Mouse (Mus musculus) heart, embryonic 11.5 days (tissue): ENCODE data around the gene Tceal8. TPM values are rescaled to one million over a fixed set of nuclear protein-coding genes. Genes with fewer than 3 reads are reported as not detected.
"Not testable (repeated sequence)": the region's sequence is repeated elsewhere in the genome, so short reads cannot be mapped to it uniquely, and the experiment has no call there.

Source experiments
- ATAC-seq: fragments of 200-750 bp; cut with Nextera tagmentation; replicated peaks from 2 replicates; pipeline ENCODE4 v1.8.0; 2017; ENCODE audit warnings: moderate library complexity; ENCODE audit not compliant: insufficient number of reproducible peaks, low FRiP score, low TSS enrichment
- H3K27ac ChIP-seq: fragments of 300-500 bp; sonication (generic); 2 replicates; pipeline ENCODE4 v1.5.1; 2014; ENCODE audit warnings: mild to moderate bottlenecking, low read depth, low read length
- H3K27me3 ChIP-seq: fragments of 300-500 bp; sonication (generic); 2 replicates; pipeline ENCODE4 v1.6.1; 2014; ENCODE audit warnings: mild to moderate bottlenecking, low read length, mixed read lengths; ENCODE audit not compliant: control insufficient read depth, insufficient read depth
- H3K36me3 ChIP-seq: fragments of 300-500 bp; sonication (generic); 2 replicates; pipeline ENCODE4 v1.6.1; 2014; ENCODE audit warnings: mild to moderate bottlenecking, low read length, moderate library complexity, mixed read lengths; ENCODE audit not compliant: control insufficient read depth, insufficient read depth
- H3K4me1 ChIP-seq: fragments of 300-500 bp; sonication (generic); 2 replicates; pipeline ENCODE4 v1.6.1; 2014; ENCODE audit warnings: low read length; ENCODE audit not compliant: control insufficient read depth, insufficient read depth
- H3K4me2 ChIP-seq: fragments of 300-500 bp; sonication (generic); 2 replicates; pipeline ENCODE4 v1.6.1; 2014; ENCODE audit warnings: mild to moderate bottlenecking, moderate library complexity
- H3K4me3 ChIP-seq: fragments of 300-500 bp; sonication (generic); 2 replicates; pipeline ENCODE4 v1.5.1; 2014; ENCODE audit warnings: low read depth, low read length
- H3K9ac ChIP-seq: fragments of 300-500 bp; sonication (generic); 2 replicates; pipeline ENCODE4 v1.6.1; 2014; ENCODE audit warnings: mild to moderate bottlenecking, low read depth, low read length, moderate library complexity
- H3K9me3 ChIP-seq: fragments of 300-500 bp; sonication (generic); replicated peaks from 2 replicates; pipeline ENCODE4 v1.6.1; 2016; ENCODE audit warnings: low read length; ENCODE audit not compliant: control insufficient read depth
- WGBS: fragments of 180-500 bp; shearing (Covaris S2); extraction: QIAGEN DNeasy Blood & Tissue Kit; methylation state at CpG from one replicate; pipeline ENCODE4 v1.1.7; 2014; ENCODE audit not compliant: insufficient replicate concordance; 5-methylcytosine and 5-hydroxymethylcytosine counted together
- polyA plus RNA-seq: library from polyadenylated mRNA; unstranded; fragments of >200 nt; fragmentation: Nextera tagmentation; extraction: Ambion mirVana; gene quantifications from 2 replicates; pipeline ENCODE4 v1.2.1, GENCODE M21; 2014

Gene Tceal8
- polyA plus RNA-seq = 281 and 290 TPM in 2 replicates

DNA sequence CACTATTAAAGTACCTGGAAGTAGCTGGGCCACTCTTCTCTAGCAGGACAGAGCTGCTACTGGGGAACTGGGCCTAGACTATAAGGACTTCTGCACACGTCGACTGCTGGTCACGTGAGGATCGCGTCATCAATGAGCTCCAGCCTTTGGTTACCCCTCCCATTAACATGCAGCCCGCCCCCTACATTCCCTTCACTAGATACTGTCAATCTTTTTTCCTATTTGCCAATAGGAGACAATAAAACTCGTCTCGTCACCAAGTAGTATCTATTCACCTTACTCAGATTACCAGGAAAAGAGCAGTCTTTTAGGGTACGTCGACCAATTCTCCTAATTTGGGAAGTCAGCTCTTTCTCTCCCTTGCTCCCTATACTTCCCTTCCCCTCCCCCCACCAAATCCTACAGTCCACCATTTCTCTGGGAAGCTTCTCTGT is at the start of gene Tceal8:
Tceal8 (minus strand) TSS at position 225 of the 434 bp plus-strand sequence.
- H3K9ac ChIP-seq = peak within 1 kb of the TSS; percentile 90
- H3K4me2 ChIP-seq = peak within 1 kb of the TSS; percentile 68
- no peaks in the 10 kb centered on the region for H3K36me3 ChIP-seq
- no peaks in the 10 kb centered on the region for H3K4me1 ChIP-seq
- H3K27ac ChIP-seq = peak within 1 kb of the TSS; percentile 92
- H3K4me3 ChIP-seq = peak within 1 kb of the TSS; percentile 63
- peak; percentile 95 for ATAC-seq
- H3K27me3 ChIP-seq = no peaks in the 10 kb centered on the region
- 17% methylated on average over 10 of the region's 10 CpGs for WGBS
- H3K9me3 ChIP-seq = no peaks in the 10 kb centered on the region

GRCm38 (mm10) chrX:136216303-136216702 is 44.2 kb upstream of the Tceal8 start:
- 0 out of 2 replicates have a peak overlapping the region, but pooled peaks have one; percentile 10 for H3K27ac ChIP-seq
- 53% methylated on average over 1 of the region's 1 CpGs for WGBS
- H3K4me2 ChIP-seq = no peak overlapping the region

GRCm38 (mm10) chrX:136214729-136215677 is 42.9 kb upstream of the Tceal8 start, which contains the start of the genes Tceal7 and Bex1:
Gene Tceal7, plus strand, starts transcription at chrX:136214779.
Gene Bex1, minus strand, starts transcription at chrX:136215513.
- not testable (repeated sequence) for H3K27me3 ChIP-seq, H3K4me1 ChIP-seq, H3K9me3 ChIP-seq, H3K36me3 ChIP-seq
- peak within 1 kb of the TSS; percentile 55 for H3K4me2 ChIP-seq
- H3K4me3 ChIP-seq = peak within 1 kb of the TSS; percentile 34
- 0 out of 2 replicates have a peak within 1 kb of the TSS, but pooled peaks have one; percentile 10 for H3K27ac ChIP-seq
- ATAC-seq = peak; percentile 85
- 27% methylated on average over 26 of the region's 67 CpGs for WGBS
- H3K9ac ChIP-seq = peak within 1 kb of the TSS; percentile 39; the same call in 1 of the 2 replicates

More at GRCm38 (mm10) chrX:136216303-136216702, 44.2 kb upstream of the Tceal8 start:
- Histone ChIP-seq H3K36me3 (no peaks in the 10 kb centered on the region), H3K9ac (no peak overlapping the region), H3K27me3 (no peaks in the 10 kb centered on the region), H3K4me1 (no peaks in the 10 kb centered on the region), H3K4me3 (no peak overlapping the region), H3K9me3 (no peaks in the 10 kb centered on the region)
- ATAC-seq = no peak

DNA sequence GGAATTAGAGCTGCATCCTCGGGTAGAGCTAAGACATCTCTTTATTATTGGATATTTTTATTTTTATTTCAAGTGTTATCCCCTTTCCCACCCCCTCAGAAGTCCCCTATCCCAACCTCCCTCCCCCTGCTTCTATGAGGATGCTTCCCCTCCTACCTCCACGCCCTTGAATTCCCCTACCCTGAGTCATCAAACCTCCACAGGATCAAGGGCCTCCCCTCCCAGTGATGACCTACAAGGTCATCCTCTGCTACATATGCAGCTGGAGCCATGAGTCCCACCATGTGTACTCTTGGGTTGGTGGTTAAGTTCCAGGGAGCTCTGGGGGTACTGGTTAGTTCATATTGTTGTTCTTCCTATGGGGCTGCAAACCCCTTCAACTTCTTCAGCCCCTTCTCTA is 41.3 kb upstream of the Tceal8 start:
- WGBS = 52% methylated on average over 2 of the region's 2 CpGs

GRCm38 (mm10) chrX:136204406-136204805 is 32.3 kb upstream of the Tceal8 start:
- Histone ChIP-seq H3K36me3 (no peaks in the 10 kb centered on the region), H3K27me3 (no peaks in the 10 kb centered on the region; the same call in 1 of the 2 replicates), H3K9me3 (no peaks in the 10 kb centered on the region), H3K4me3 (no peak overlapping the region), H3K4me1 (no peaks in the 10 kb centered on the region), H3K4me2 (no peak overlapping the region), H3K27ac (no peak overlapping the region), H3K9ac (no peak overlapping the region)
- 75% methylated on average over 6 of the region's 6 CpGs for WGBS
- ATAC-seq = no peak

More for the DNA sequence above, 41.3 kb upstream of the Tceal8 start:
- no peaks in the 10 kb centered on the region for H3K36me3 ChIP-seq
- H3K9me3 ChIP-seq = no peaks in the 10 kb centered on the region
- H3K4me1 ChIP-seq = no peaks in the 10 kb centered on the region
- ATAC-seq = no peak
- no peak overlapping the region for H3K27ac ChIP-seq
- no peak overlapping the region for H3K4me2 ChIP-seq
- no peaks in the 10 kb centered on the region for H3K27me3 ChIP-seq
- H3K4me3 ChIP-seq = no peak overlapping the region
- H3K9ac ChIP-seq = no peak overlapping the region

GRCm38 (mm10) chrX:136203664-136204066 is 31.5 kb upstream of the Tceal8 start, which contains the start of gene Tceal5:
Gene Tceal5, minus strand, starts transcription at chrX:136203876.
- Histone ChIP-seq H3K9ac (peak within 1 kb of the TSS; percentile 60), H3K27me3 (no peaks in the 10 kb centered on the region; the same call in 1 of the 2 replicates), H3K4me3 (peak within 1 kb of the TSS; percentile 43), H3K4me1 (no peaks in the 10 kb centered on the region), H3K4me2 (peak within 1 kb of the TSS; percentile 62), H3K9me3 (no peaks in the 10 kb centered on the region), H3K36me3 (no peaks in the 10 kb centered on the region), H3K27ac (peak within 1 kb of the TSS; percentile 57; the same call in 1 of the 2 replicates)
- peak; percentile 61; the same call in 1 of the 2 replicates for ATAC-seq
- 17% methylated on average over 9 of the region's 9 CpGs for WGBS

GRCm38 (mm10) chrX:136203257-136203656 is 31.1 kb upstream of the Tceal8 start:
- 21% methylated on average over 7 of the region's 7 CpGs for whole genome bisulfite sequencing
- no peaks in the 10 kb centered on the region for H3K4me1 ChIP-seq
- H3K9ac ChIP-seq = peak overlapping the region; percentile 60
- peak overlapping the region; percentile 57; the same call in 1 of the 2 replicates for H3K27ac ChIP-seq
- H3K4me3 ChIP-seq = peak overlapping the region; percentile 43
- no peak for ATAC-seq
- peak overlapping the region; percentile 62 for H3K4me2 ChIP-seq
- no peaks in the 10 kb centered on the region; the same call in 1 of the 2 replicates for H3K27me3 ChIP-seq
- no peaks in the 10 kb centered on the region for H3K9me3 ChIP-seq
- no peaks in the 10 kb centered on the region for H3K36me3 ChIP-seq

- H3K27ac ChIP-seq = no peak overlapping the region
- WGBS = 50% methylated on average over 1 of the region's 1 CpGs
- H3K4me2 ChIP-seq = no peak overlapping the region
Observed at GRCm38 (mm10) chrX:136196873-136197272, 24.7 kb upstream of the Tceal8 start.

More at GRCm38 (mm10) chrX:136196873-136197272, 24.7 kb upstream of the Tceal8 start:
- H3K9me3 ChIP-seq = no peaks in the 10 kb centered on the region
- no peaks in the 10 kb centered on the region for H3K4me1 ChIP-seq
- H3K9ac ChIP-seq = no peak overlapping the region
- ATAC-seq = no peak
- H3K4me3 ChIP-seq = no peak overlapping the region
- H3K36me3 ChIP-seq = no peaks in the 10 kb centered on the region
- H3K27me3 ChIP-seq = no peaks in the 10 kb centered on the region
